Mouse (Mus musculus): ENCODE measurements around the gene Mcoln2. TPM values are rescaled to one million over a fixed set of nuclear protein-coding genes. Genes with fewer than 3 reads are reported as not detected.

The Mcoln2 gene
- total and polyA plus RNA-seq, 3 experiments, result 31.0 to 34.9 (median 32.0) TPM

DNA sequence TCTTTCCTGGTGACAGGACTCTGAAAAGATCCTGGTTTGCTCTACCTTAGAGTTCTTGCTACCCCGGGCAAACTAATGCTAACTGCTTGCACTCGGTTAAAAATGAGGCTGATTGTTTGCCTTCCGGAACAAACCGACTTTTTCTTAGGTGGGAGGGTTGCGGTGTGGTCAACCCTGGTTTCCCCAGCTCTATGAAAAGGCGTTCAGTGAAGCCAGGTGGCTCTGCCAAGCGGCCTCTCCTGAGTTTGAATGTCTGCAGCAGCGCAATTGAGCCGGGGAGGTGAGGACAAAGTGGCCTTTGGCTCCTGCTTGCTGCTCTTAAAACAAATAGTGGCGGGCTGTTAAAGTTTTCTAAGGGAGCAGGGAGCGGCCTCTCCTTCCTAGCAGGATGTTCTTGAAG, 927 bp downstream of the Mcoln2 start (continued):
- TF ChIP-seq POLR2A (IDR thresholded peaks at IDR 0.05; ENCODE audit: low read depth, low read length), result peak; percentile 62
- TF ChIP-seq IRF4 (IDR thresholded peaks at IDR 0.05; ENCODE audit: low read depth, low read length), result no peak
- no peak for TF ChIP-seq SMC3 (IDR thresholded peaks at IDR 0.05; ENCODE audit: low read depth, low read length)
- TF ChIP-seq USF2 (conservative IDR thresholded peaks at IDR 0.05; ENCODE audit: low read depth, low read length), result no peak
- TF ChIP-seq RCOR1 (conservative IDR thresholded peaks at IDR 0.05; ENCODE audit: low read depth, low read length), result no peak
- peak; percentile 42; the same call in 1 of the 2 replicates for TF ChIP-seq MAZ (IDR thresholded peaks at IDR 0.05; ENCODE audit: low read depth, low read length)

DNA sequence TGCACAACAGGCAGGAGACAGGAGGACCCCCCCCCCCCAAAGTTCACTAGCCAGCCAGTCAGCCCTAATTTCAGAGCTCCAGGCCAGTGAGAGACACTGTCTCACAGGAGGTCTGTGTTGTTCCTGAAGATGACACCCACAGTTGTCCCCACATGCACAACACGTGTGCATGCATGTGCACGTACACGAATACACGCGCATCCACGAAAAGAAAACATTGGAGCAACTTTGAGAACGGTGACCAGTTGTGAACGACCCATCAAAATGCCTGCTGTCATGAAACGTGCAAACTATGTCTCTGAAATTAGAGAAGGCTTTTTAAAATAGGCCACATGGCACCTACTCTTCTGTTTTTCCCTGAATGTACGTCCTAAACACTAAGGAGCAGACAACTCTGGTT, 1.7 kb downstream of the Mcoln2 start:
- Histone ChIP-seq H3K4me1 (ENCODE audit: control insufficient read depth in 1 of 2, insufficient read depth in 2 of 2) (peaks cover 8 to 74% of the 10 kb centered on the region in 2 experiments), H3K36me3 (replicated peaks in 1 of 2; ENCODE audit: control insufficient read depth in 1 of 2, insufficient read depth in 1 of 2, low read length in 1 of 2) (no peaks in the 10 kb centered on the region), H3K4me3 (replicated peaks in 1 of 3; ENCODE audit: low read depth in 2 of 3, low read length in 2 of 3, poor library complexity in 1 of 3) (peak overlapping the region; percentile 66 to 82 (median 77)), H3K4me2 (ENCODE audit: insufficient read depth, low read depth, poor library complexity, severe bottlenecking) (peak overlapping the region; percentile 57), H3K27ac (ENCODE audit: insufficient read depth, low read depth) (peak overlapping the region; percentile 55), H3K27me3 (replicated peaks) (no peaks in the 10 kb centered on the region), H3K9me3 (replicated peaks; ENCODE audit: low read length) (no peaks in the 10 kb centered on the region), H3K9ac (ENCODE audit: insufficient read depth, low read depth) (peak overlapping the region; percentile 82), H3K79me2 (replicated peaks; ENCODE audit: control insufficient read depth, extremely low read depth, insufficient read depth, poor library complexity, severe bottlenecking) (peaks cover 27% of the 10 kb centered on the region)
- in situ Hi-C loops (cut with MboI; ENCODE audit: low pct_ligation_motif_present, low pct_unique_long_range_greater_than_20kb, low sequenced_read_pairs) (no loop called here), dilution Hi-C loops (cut with MboI; ENCODE audit: extremely low pct_ligation_motif_present, extremely low pct_unique_long_range_greater_than_20kb, low sequenced_read_pairs) (no loop called here)
- TF ChIP-seq NRF1 (IDR thresholded peaks at IDR 0.05; ENCODE audit: low read depth, low read length), result no peak
- peak; percentile 91 for TF ChIP-seq MYC (IDR thresholded peaks at IDR 0.05; ENCODE audit: low read depth, low read length)
- TF ChIP-seq JUND (conservative IDR thresholded peaks at IDR 0.05; ENCODE audit: low read depth, low read length), result no peak
- no peak for TF ChIP-seq KAT2A (IDR thresholded peaks at IDR 0.05; ENCODE audit: insufficient replicate concordance, low read length)
- peak; percentile 87; the same call in 1 of the 2 replicates for TF ChIP-seq SIN3A (IDR thresholded peaks at IDR 0.05; ENCODE audit: low read length)
- peak; percentile 84 for TF ChIP-seq BHLHE40 (IDR thresholded peaks at IDR 0.05; ENCODE audit: low read depth, low read length)
- no peak for TF ChIP-seq RCOR1 (conservative IDR thresholded peaks at IDR 0.05; ENCODE audit: low read depth, low read length)
- no peak for TF ChIP-seq E2F4 (IDR thresholded peaks at IDR 0.05; ENCODE audit: insufficient replicate concordance, low read depth, low read length)
- no peak for TF ChIP-seq CTCF (conservative IDR thresholded peaks at IDR 0.05 in 1 of 2, IDR thresholded peaks at IDR 0.05 in 1 of 2; ENCODE audit: low read depth in 2 of 2, low read length in 2 of 2)
- no peak for TF ChIP-seq ZNF384 (IDR thresholded peaks at IDR 0.05; ENCODE audit: low read depth, low read length)
- peak; percentile 5; the same call in 1 of the 2 replicates for TF ChIP-seq EP300 (IDR thresholded peaks at IDR 0.05; ENCODE audit: low read length)
- TF ChIP-seq SMC3 (IDR thresholded peaks at IDR 0.05; ENCODE audit: low read depth, low read length), result no peak
- 0 out of 2 replicates have a peak, but pooled peaks have one; percentile 0 for TF ChIP-seq CHD1 (IDR thresholded peaks at IDR 0.05; ENCODE audit: low read depth, low read length)
- no peak for TF ChIP-seq RAD21 (IDR thresholded peaks at IDR 0.05; ENCODE audit: low read depth, low read length)
- TF ChIP-seq MAX (IDR thresholded peaks at IDR 0.05; ENCODE audit: low read length), result peak; percentile 92
- no peak; the same call in 1 of the 2 replicates for TF ChIP-seq ZMIZ1 (IDR thresholded peaks at IDR 0.05; ENCODE audit: low read depth, low read length)
- no peak for TF ChIP-seq GABPA (IDR thresholded peaks at IDR 0.05; ENCODE audit: insufficient replicate concordance, low read depth, low read length)
- TF ChIP-seq USF2 (conservative IDR thresholded peaks at IDR 0.05; ENCODE audit: low read depth, low read length), result no peak
- no peak for TF ChIP-seq JUN (IDR thresholded peaks at IDR 0.05; ENCODE audit: insufficient read depth, low read depth, low read length)
- no peak for TF ChIP-seq ZC3H11A (IDR thresholded peaks at IDR 0.05; ENCODE audit: low read depth, low read length)
- TF ChIP-seq ZKSCAN1 (IDR thresholded peaks at IDR 0.05; ENCODE audit: borderline replicate concordance, low read depth, low read length), result no peak
- 0 out of 2 replicates have a peak, but pooled peaks have one; percentile 1 for TF ChIP-seq MAFK (IDR thresholded peaks at IDR 0.05; ENCODE audit: insufficient replicate concordance, low read length)
- TF ChIP-seq POLR2AphosphoS2 (IDR thresholded peaks at IDR 0.05; ENCODE audit: low read depth, low read length), result peak; percentile 21; the same call in 1 of the 2 replicates
- TF ChIP-seq MXI1 (IDR thresholded peaks at IDR 0.05; ENCODE audit: low read depth, low read length), result peak; percentile 88
- DNase-seq (ENCODE audit: extremely low read depth), result peak; percentile 22
